Mouse (Mus musculus) brain, embryonic 14.5 days (tissue): ENCODE results near the gene Ctxn1.

Experiments used
- CTCF ChIP-seq: fragments of 200-500 bp; IDR thresholded peaks from 2 replicates; pipeline ENCODE4 v1.5.1; 2012; ENCODE audit warnings: inconsistent platforms, mild to moderate bottlenecking, moderate library complexity, borderline replicate concordance; ENCODE audit not compliant: insufficient read depth, insufficient read length; ENCODE audit errors: extremely low read depth
- POLR2A ChIP-seq: fragments of 200-500 bp; IDR thresholded peaks from 2 replicates; pipeline ENCODE4 v1.6.1; 2012; ENCODE audit warnings: mild to moderate bottlenecking, inconsistent platforms, borderline replicate concordance; ENCODE audit not compliant: poor library complexity, insufficient read depth, insufficient read length, severe bottlenecking; ENCODE audit errors: extremely low read depth

DNA sequence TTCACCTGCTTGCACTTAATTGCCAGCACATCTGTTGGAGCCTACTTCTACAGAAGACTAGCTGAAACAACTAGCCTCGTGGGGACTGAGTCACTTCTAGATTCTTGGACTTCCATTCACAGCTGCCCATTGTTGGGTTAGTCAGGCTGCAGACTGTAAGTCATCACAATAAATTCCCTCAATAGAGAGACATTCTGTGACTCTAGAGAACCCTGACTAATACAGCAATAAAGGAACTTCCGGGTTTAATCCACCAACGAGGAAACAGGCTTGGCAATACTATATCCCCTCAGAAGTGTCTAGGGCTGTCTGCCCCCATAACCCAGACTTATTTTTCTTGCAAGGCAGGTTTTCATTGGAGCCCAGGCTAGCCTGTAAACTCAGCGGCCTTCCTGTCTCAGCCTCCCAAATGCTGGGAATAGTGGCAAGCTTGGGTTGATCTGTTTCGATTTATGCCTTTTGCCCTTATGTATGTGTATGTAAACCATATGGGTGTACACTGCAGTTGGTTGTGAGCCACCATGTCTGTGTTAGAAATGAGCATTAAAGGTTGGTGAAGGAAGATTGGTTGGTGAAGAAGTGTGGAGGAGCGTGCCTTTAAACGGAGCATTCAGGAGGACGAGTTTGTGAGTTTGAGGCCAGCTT, 6.8 kb downstream of the Ctxn1 start:
- no peak for TF ChIP-seq CTCF
- TF ChIP-seq POLR2A, result no peak
